Mouse (Mus musculus) midbrain, embryonic 14.5 days (tissue): ENCODE data around the gene Olfr1373. TPM values are rescaled to one million over a fixed set of nuclear protein-coding genes. Genes with fewer than 3 reads are reported as not detected.
"Not testable (repeated sequence)": the region's sequence is repeated elsewhere in the genome, so short reads cannot be mapped to it uniquely, and the experiment has no call there.

Experiments used
- ATAC-seq: fragments of 200-750 bp; cut with Nextera tagmentation; 2 replicates; pipeline ENCODE4 v1.8.0; 2017; ENCODE audit warnings: moderate number of reproducible peaks, moderate library complexity; ENCODE audit not compliant: low FRiP score, low TSS enrichment
- DNase-seq: peaks from one replicate; pipeline ENCODE4 v3.0.0-alpha.2; 2015
- H3K27ac ChIP-seq: fragments of 300-500 bp; sonication (generic); replicated peaks from 2 replicates; pipeline ENCODE4 v1.5.1; 2014; ENCODE audit warnings: mild to moderate bottlenecking, low read depth, low read length, moderate library complexity
- H3K27me3 ChIP-seq: fragments of 300-500 bp; sonication (generic); 2 replicates; pipeline ENCODE4 v1.6.1; 2014; ENCODE audit warnings: low read length, control low read depth, mixed read lengths; ENCODE audit not compliant: control insufficient read depth, insufficient read depth
- H3K36me3 ChIP-seq: fragments of 300-500 bp; sonication (generic); 2 replicates; pipeline ENCODE4 v1.6.1; 2014; ENCODE audit warnings: low read length, control low read depth; ENCODE audit not compliant: control insufficient read depth, insufficient read depth
- H3K4me1 ChIP-seq: fragments of 300-500 bp; sonication (generic); 2 replicates; pipeline ENCODE4 v1.6.1; 2014; ENCODE audit warnings: mild to moderate bottlenecking, antibody characterized with exemption, low read length, control low read depth; ENCODE audit not compliant: control insufficient read depth, insufficient read depth
- H3K4me2 ChIP-seq: fragments of 300-500 bp; sonication (generic); 2 replicates; pipeline ENCODE4 v1.6.1; 2014; ENCODE audit warnings: mild to moderate bottlenecking, low read length, moderate library complexity
- H3K4me3 ChIP-seq: fragments of 300-500 bp; sonication (generic); replicated peaks from 2 replicates; pipeline ENCODE4 v1.5.1; 2014; ENCODE audit warnings: low read depth, low read length
- H3K9ac ChIP-seq: fragments of 300-500 bp; sonication (generic); replicated peaks from 2 replicates; pipeline ENCODE4 v1.6.1; 2014; ENCODE audit warnings: mild to moderate bottlenecking, low read length, moderate library complexity
- H3K9me3 ChIP-seq: fragments of 300-500 bp; sonication (generic); 2 replicates; pipeline ENCODE4 v1.6.1; 2016; ENCODE audit warnings: low read length, control low read depth, mixed read lengths; ENCODE audit not compliant: control insufficient read depth
- WGBS: fragments of 180-500 bp; shearing (Covaris S2); extraction: QIAGEN DNeasy Blood & Tissue Kit; methylation state at CpG from one replicate; pipeline ENCODE4 v1.1.7; 2014; 5-methylcytosine and 5-hydroxymethylcytosine counted together
- polyA plus RNA-seq: library from polyadenylated mRNA; unstranded; fragments of >200 nt; fragmentation: Nextera tagmentation; extraction: Ambion mirVana; gene quantifications from 2 replicates; pipeline ENCODE4 v1.2.1, GENCODE M21; 2014

Gene Olfr1373
- polyA plus RNA-seq, 1 experiment from 2014 or later, result not detected

DNA sequence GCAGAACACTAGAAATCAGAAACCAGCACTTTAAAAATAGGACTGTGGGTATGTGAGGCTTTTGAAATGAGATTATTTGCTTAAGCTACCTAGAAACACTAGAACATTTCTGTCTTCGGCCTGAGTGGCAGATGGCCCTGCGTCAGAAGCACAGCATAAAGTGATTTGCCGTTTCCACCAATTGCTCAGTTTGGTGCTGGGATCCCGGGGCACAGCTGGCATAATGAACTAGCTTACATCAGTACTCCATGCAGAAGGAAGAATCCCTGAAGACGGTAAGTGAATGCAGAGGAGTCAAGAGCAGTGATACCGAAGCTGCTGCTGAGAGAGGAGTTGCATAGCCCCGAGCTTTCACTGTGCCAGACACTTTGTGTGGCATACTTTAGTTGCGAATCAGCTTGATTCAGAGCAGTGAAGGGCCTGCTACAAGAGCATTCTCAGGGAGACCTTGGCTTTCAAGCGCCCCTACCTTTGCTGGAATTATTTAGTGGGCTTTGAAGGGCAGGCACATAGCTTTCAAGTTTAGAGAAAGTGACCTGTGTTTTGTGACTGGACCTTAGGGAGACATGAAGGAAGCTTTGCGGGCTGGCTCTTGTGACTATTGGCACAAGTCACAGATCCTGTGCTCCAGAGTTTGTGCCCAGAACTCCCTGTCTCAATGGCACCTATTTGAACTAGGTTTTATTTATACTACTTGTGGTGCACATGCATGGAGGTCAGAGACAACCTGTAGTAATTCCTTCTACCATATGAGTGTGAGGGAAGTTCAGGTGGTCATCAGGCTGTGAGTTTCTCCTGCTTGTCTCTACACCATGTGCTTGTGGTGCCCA, 15.5 kb downstream of the Olfr1373 start:
- Histone ChIP-seq H3K4me3 (no peak overlapping the region), H3K4me1 (no peaks in the 10 kb centered on the region), H3K36me3 (peaks cover 14% of the 10 kb centered on the region; the same call in 1 of the 2 replicates), H3K9ac (no peak overlapping the region), H3K27me3 (no peaks in the 10 kb centered on the region), H3K4me2 (no peak overlapping the region), H3K27ac (0 out of 2 replicates have a peak overlapping the region, but pooled peaks have one; percentile 8), H3K9me3 (no peaks in the 10 kb centered on the region)
- DNase-seq (peak; percentile 13), ATAC-seq (no peak)
- 74% methylated on average over 10 of the region's 10 CpGs for WGBS

DNA sequence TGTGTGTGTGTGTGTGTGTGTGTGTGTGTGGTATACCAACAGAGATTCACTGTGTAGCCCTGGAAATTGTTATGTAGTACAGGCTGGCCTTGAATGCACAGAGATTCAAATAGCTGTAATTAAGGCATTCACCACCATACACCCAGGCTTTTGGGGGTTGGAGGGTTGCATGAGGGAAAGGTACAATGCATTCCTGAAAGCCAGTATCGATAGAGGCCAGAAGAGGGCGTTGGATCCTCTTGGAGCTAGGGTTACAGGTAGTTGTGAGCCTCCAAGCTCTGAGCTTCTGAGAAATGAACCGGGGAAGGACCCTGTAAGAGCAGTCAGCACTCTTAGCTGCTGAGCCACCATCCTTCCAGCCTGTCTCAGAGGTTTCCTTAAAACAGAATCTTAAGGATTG, 16.2 kb downstream of the Olfr1373 start:
- H3K9me3 ChIP-seq, result no peaks in the 10 kb centered on the region
- no peak overlapping the region for H3K9ac ChIP-seq
- H3K4me2 ChIP-seq, result no peak overlapping the region
- 32% methylated on average over 3 of the region's 3 CpGs for WGBS
- H3K27ac ChIP-seq, result 0 out of 2 replicates have a peak overlapping the region, but pooled peaks have one; percentile 8
- peaks cover 20% of the 10 kb centered on the region for H3K36me3 ChIP-seq
- H3K4me3 ChIP-seq, result no peak overlapping the region
- no peaks in the 10 kb centered on the region for H3K27me3 ChIP-seq
- DNase-seq (no peak), ATAC-seq (no peak)
- no peaks in the 10 kb centered on the region for H3K4me1 ChIP-seq

DNA sequence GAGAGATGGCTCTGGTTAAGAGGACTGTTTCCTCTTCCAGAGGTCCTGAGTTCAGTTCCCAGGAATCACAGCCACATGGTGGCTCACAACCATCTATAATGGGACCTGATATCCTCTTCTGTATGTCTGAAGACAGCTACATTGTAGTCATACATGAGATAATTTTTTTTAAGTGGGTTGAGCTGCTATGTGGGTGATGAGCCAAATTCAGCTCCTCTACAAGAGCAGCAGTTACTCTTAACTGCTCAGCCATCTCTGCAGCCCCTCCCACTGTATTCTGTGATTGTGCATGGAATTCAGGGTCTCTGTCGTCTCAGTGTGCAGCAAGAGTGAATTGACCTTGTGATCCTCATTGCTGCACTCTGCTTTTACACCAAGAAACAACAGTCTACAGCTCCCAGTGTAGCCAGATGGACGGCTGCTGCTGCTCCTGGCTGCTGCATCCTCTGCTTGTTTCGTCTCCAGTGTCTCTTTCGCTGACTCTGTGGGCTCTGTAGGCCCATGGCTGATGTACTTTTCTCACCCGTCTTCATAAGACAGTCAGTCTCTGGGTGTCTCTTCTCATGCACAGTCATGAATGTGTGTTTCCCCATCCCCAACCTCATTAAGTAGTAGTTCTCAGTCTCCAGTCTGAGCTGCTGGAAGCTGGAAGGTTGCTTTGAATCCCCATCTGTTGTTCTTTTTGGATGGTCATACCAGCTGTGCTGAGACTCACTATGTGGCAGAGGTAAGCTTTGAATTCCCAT, 16.8 kb downstream of the Olfr1373 start:
- no peak overlapping the region for H3K4me2 ChIP-seq
- no peak overlapping the region for H3K27ac ChIP-seq
- WGBS, result 71% methylated on average over 5 of the region's 5 CpGs
- no peak overlapping the region for H3K4me3 ChIP-seq
- H3K27me3 ChIP-seq, result no peaks in the 10 kb centered on the region
- ATAC-seq (no peak), DNase-seq (no peak)
- H3K9ac ChIP-seq, result no peak overlapping the region
- peaks cover 25% of the 10 kb centered on the region for H3K36me3 ChIP-seq
- H3K4me1 ChIP-seq, result no peaks in the 10 kb centered on the region
- no peaks in the 10 kb centered on the region for H3K9me3 ChIP-seq

DNA sequence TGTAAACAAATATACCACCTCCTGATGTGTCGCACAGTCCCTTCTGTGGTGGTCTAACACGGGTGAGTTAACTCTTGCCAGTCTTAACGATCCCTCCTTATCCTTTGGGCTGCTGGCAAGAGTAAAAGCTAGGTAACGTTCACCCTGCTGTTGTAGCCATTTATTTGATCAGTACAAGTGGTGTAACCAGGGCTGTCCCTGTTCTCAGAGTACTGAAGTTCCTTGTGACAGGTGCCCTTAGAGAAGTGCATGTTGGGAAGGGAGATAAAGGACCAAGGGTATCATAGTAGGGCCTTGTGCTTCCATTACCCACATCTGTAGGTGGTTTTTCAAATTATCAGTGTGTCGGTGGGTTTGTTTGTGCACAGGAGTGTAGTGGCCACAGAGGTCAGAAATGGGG, 17.6 kb downstream of the Olfr1373 start:
- Histone ChIP-seq H3K4me1 (no peaks in the 10 kb centered on the region), H3K9ac (no peak overlapping the region), H3K9me3 (no peaks in the 10 kb centered on the region), H3K36me3 (peaks cover 30% of the 10 kb centered on the region), H3K27me3 (no peaks in the 10 kb centered on the region), H3K27ac (no peak overlapping the region), H3K4me2 (no peak overlapping the region), H3K4me3 (no peak overlapping the region)
- DNase-seq (no peak), ATAC-seq (no peak)
- 74% methylated on average over 5 of the region's 5 CpGs for WGBS

DNA sequence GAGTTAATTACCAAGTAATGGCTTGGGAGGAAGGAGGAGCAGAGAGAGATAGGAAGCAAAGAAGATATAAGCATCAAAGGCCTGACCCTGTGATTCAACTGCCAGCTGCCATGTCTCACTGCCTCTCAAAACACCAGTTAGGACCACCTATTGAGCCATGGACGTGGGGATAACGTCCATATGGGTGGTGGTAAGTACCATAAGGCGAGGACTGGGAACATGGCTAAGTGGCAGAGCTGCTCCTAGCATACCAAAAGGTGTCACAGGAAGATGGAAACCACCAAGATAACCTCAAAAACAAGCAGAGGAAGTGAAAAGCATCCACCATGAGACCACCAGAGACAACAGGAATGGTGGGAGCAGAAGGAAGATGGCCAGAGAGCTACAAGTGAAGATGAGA, 18.2 kb downstream of the Olfr1373 start:
- WGBS, result 67% methylated on average over 3 of the region's 3 CpGs
- Histone ChIP-seq H3K4me1 (no peaks in the 10 kb centered on the region), H3K27ac (no peak overlapping the region), H3K4me2 (no peak overlapping the region), H3K27me3 (no peaks in the 10 kb centered on the region), H3K9ac (no peak overlapping the region), H3K4me3 (no peak overlapping the region), H3K36me3 (peaks cover 35% of the 10 kb centered on the region), H3K9me3 (no peaks in the 10 kb centered on the region)
- no peak for ATAC-seq
- no peak for DNase-seq

DNA sequence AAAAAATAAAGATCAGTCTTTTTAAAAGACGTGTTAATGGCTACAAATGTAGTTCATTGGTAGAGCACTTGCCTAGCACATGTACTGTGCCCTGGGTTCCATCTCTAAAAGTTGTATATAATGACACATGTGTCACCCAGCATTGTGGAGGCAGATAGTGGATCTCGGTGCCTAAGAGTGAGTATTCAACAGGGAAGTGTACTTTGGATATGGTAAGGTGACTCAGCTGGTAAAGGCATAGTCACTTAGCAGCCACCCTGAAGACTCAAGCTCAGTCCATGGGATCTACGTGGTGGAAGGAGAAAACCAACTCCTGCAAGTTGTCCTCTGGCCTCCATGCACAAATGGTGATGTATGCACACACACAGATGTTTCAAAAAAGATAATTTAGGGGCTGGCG, 20.9 kb downstream of the Olfr1373 start:
- H3K4me1 ChIP-seq, result no peaks in the 10 kb centered on the region
- no peaks in the 10 kb centered on the region for H3K9me3 ChIP-seq
- DNase-seq (no peak), ATAC-seq (no peak)
- H3K36me3 ChIP-seq, result peaks cover 60% of the 10 kb centered on the region
- no peak overlapping the region for H3K27ac ChIP-seq
- H3K9ac ChIP-seq, result no peak overlapping the region
- no peak overlapping the region for H3K4me3 ChIP-seq
- no peaks in the 10 kb centered on the region for H3K27me3 ChIP-seq
- 95% methylated on average over 4 of the region's 4 CpGs for WGBS
- no peak overlapping the region for H3K4me2 ChIP-seq

DNA sequence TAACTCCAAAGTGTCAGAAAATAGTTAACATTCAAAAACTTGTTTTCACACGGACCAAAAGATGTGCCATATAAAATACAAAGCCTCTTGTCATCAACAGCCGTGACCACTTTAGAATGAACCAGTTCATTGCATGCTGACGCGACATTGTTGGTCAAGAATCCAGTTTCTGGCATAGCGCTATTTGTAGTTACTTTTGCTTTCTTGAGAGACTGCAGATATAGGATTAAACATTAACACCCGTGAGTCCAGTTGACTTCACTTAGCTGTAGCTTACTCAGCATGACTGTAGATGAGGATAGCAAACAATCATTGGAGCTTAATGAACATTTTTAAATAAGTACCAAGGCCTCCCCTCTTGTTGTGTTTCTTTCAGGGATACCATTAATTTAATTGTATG, 23.3 kb downstream of the Olfr1373 start:
- Histone ChIP-seq H3K9me3 (no peaks in the 10 kb centered on the region), H3K27ac (no peak overlapping the region), H3K4me3 (no peak overlapping the region), H3K9ac (no peak overlapping the region), H3K36me3 (peaks cover 79% of the 10 kb centered on the region), H3K4me2 (no peak overlapping the region), H3K27me3 (no peaks in the 10 kb centered on the region), H3K4me1 (no peaks in the 10 kb centered on the region)
- no peak for DNase-seq
- WGBS, result 93% methylated on average over 6 of the region's 6 CpGs
- no peak for ATAC-seq

DNA sequence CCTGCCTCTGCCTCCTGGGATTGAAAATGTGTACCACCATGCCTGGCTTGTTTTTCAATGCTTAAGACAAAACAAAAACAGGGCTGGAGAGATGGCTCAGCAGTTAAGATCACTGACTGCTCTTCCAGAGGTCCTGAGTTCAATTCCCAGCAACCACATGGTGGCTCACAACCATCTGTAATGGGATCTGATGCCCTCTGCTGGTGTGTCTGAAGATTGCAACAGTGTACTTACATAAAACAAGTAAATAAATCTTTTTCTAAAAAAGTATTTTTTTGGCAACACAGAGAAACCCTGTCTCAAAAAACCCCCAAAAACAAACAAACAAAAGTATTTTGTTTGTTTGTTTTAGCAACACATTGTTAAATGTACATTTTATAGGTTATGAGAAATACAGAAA, 24.9 kb downstream of the Olfr1373 start:
- not testable (repeated sequence) for H3K9ac ChIP-seq, H3K4me2 ChIP-seq, H3K4me3 ChIP-seq, H3K9me3 ChIP-seq, H3K27me3 ChIP-seq, DNase-seq, H3K27ac ChIP-seq, H3K4me1 ChIP-seq, ATAC-seq
- H3K36me3 ChIP-seq, result peaks cover 88% of the 10 kb centered on the region

DNA sequence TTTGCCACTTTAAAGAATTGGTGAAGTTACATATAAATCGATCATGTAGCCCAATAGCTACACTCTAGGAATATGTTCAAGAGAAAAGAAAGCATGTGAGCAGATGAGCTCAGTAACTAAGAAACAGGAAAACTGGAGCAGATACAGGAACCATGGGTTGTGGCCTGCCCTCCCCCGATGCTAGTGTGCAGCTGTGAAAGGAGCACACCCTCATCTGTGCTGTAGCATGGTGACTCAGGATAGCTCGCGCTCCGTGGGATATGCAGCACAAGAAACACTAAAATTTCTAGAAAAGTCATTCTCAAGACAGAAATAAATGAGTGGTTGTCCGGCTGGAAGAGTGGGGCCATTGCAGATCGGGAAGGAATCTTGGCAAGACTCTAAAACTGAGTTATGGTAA, 28.2 kb downstream of the Olfr1373 start:
- DNase-seq (no peak), ATAC-seq (no peak)
- Histone ChIP-seq H3K27ac (no peak overlapping the region), H3K36me3 (peaks cover 84% of the 10 kb centered on the region), H3K9ac (no peak overlapping the region), H3K9me3 (no peaks in the 10 kb centered on the region), H3K4me1 (no peaks in the 10 kb centered on the region), H3K4me2 (no peak overlapping the region), H3K27me3 (no peaks in the 10 kb centered on the region), H3K4me3 (no peak overlapping the region)
- WGBS, result 97% methylated on average over 7 of the region's 7 CpGs
